Mouse (Mus musculus): Measurements from ENCODE around the gene Ttc28. TPM values are rescaled to one million over a fixed set of nuclear protein-coding genes. Genes with fewer than 3 reads are reported as not detected.

Gene Ttc28
- total and polyA plus RNA-seq, 3 experiments: 0.21 to 0.89 (median 0.28) TPM

GRCm38 (mm10) chr5:111313833-111314232, 434.2 kb downstream of the Ttc28 start:
- H3K9ac ChIP-seq (ENCODE audit: insufficient read depth, low read depth): no peak overlapping the region
- in situ Hi-C loops (cut with MboI; ENCODE audit: low pct_ligation_motif_present, low pct_unique_long_range_greater_than_20kb, low sequenced_read_pairs) (no loop called here), dilution Hi-C loops (cut with MboI; ENCODE audit: extremely low pct_ligation_motif_present, extremely low pct_unique_long_range_greater_than_20kb, low sequenced_read_pairs) (no loop called here)
- H3K4me1 ChIP-seq (ENCODE audit: control insufficient read depth in 1 of 2, insufficient read depth in 2 of 2): no peaks in the 10 kb centered on the region
- H3K9me3 ChIP-seq (replicated peaks; ENCODE audit: low read length): peaks cover 17% of the 10 kb centered on the region
- DNase-seq (ENCODE audit: extremely low read depth): no peak
- no peak overlapping the region for H3K4me3 ChIP-seq (replicated peaks in 1 of 3; ENCODE audit: low read depth in 2 of 3, low read length in 2 of 3, poor library complexity in 1 of 3)
- peaks cover 7% of the 10 kb centered on the region for H3K27me3 ChIP-seq (replicated peaks)
- H3K36me3 ChIP-seq (replicated peaks in 1 of 2; ENCODE audit: control insufficient read depth in 1 of 2, insufficient read depth in 1 of 2, low read length in 1 of 2): no peaks in the 10 kb centered on the region
- H3K4me2 ChIP-seq (ENCODE audit: insufficient read depth, low read depth, poor library complexity, severe bottlenecking): no peak overlapping the region
- H3K79me2 ChIP-seq (replicated peaks; ENCODE audit: control insufficient read depth, extremely low read depth, insufficient read depth, poor library complexity, severe bottlenecking): no peaks in the 10 kb centered on the region
- H3K27ac ChIP-seq (ENCODE audit: insufficient read depth, low read depth): no peak overlapping the region
- TF ChIP-seq POLR2A (IDR thresholded peaks at IDR 0.05; ENCODE audit: low read depth, low read length): no peak
- TF ChIP-seq ETS1 (conservative IDR thresholded peaks at IDR 0.05; ENCODE audit: low read depth, low read length): no peak
- TF ChIP-seq CHD2 (IDR thresholded peaks at IDR 0.05; ENCODE audit: low read length): no peak
- no peak for TF ChIP-seq NRF1 (IDR thresholded peaks at IDR 0.05; ENCODE audit: low read depth, low read length)
- TF ChIP-seq RCOR1 (conservative IDR thresholded peaks at IDR 0.05; ENCODE audit: low read depth, low read length): no peak
- no peak for TF ChIP-seq MYC (IDR thresholded peaks at IDR 0.05; ENCODE audit: low read depth, low read length)
- no peak for TF ChIP-seq ZKSCAN1 (IDR thresholded peaks at IDR 0.05; ENCODE audit: borderline replicate concordance, low read depth, low read length)
- TF ChIP-seq HCFC1 (IDR thresholded peaks at IDR 0.05; ENCODE audit: low read depth, low read length): no peak
- no peak for TF ChIP-seq TCF12 (IDR thresholded peaks at IDR 0.05; ENCODE audit: low read depth, low read length)
- no peak for TF ChIP-seq MEF2A (IDR thresholded peaks at IDR 0.05; ENCODE audit: borderline replicate concordance, low read depth, low read length)

- peaks cover 17% of the 10 kb centered on the region for H3K9me3 ChIP-seq (replicated peaks; ENCODE audit: low read length)
- no peak overlapping the region for H3K4me3 ChIP-seq (replicated peaks in 1 of 3; ENCODE audit: low read depth in 2 of 3, low read length in 2 of 3, poor library complexity in 1 of 3)
- no peaks in the 10 kb centered on the region for H3K36me3 ChIP-seq (replicated peaks in 1 of 2; ENCODE audit: control insufficient read depth in 1 of 2, insufficient read depth in 1 of 2, low read length in 1 of 2)
- H3K79me2 ChIP-seq (replicated peaks; ENCODE audit: control insufficient read depth, extremely low read depth, insufficient read depth, poor library complexity, severe bottlenecking): no peaks in the 10 kb centered on the region
- H3K4me2 ChIP-seq (ENCODE audit: insufficient read depth, low read depth, poor library complexity, severe bottlenecking): no peak overlapping the region
- in situ Hi-C loops (cut with MboI; ENCODE audit: low pct_ligation_motif_present, low pct_unique_long_range_greater_than_20kb, low sequenced_read_pairs): no loop called here
- H3K27ac ChIP-seq (ENCODE audit: insufficient read depth, low read depth): no peak overlapping the region
- DNase-seq (ENCODE audit: extremely low read depth): no peak
- no peaks in the 10 kb centered on the region for H3K4me1 ChIP-seq (ENCODE audit: control insufficient read depth in 1 of 2, insufficient read depth in 2 of 2)
- dilution Hi-C loops (cut with MboI; ENCODE audit: extremely low pct_ligation_motif_present, extremely low pct_unique_long_range_greater_than_20kb, low sequenced_read_pairs): no loop called here
- H3K9ac ChIP-seq (ENCODE audit: insufficient read depth, low read depth): no peak overlapping the region
- TF ChIP-seq MAFK (IDR thresholded peaks at IDR 0.05; ENCODE audit: insufficient replicate concordance, low read length): no peak
- no peak for TF ChIP-seq JUN (IDR thresholded peaks at IDR 0.05; ENCODE audit: insufficient read depth, low read depth, low read length)
- TF ChIP-seq CHD2 (IDR thresholded peaks at IDR 0.05; ENCODE audit: low read length): no peak
- no peak for TF ChIP-seq MXI1 (IDR thresholded peaks at IDR 0.05; ENCODE audit: low read depth, low read length)
- no peak for TF ChIP-seq IRF4 (IDR thresholded peaks at IDR 0.05; ENCODE audit: low read depth, low read length)
- TF ChIP-seq BHLHE40 (IDR thresholded peaks at IDR 0.05; ENCODE audit: low read depth, low read length): no peak
- no peak for TF ChIP-seq NELFE (IDR thresholded peaks at IDR 0.05; ENCODE audit: low read depth, low read length)
- no peak for TF ChIP-seq NRF1 (IDR thresholded peaks at IDR 0.05; ENCODE audit: low read depth, low read length)
- TF ChIP-seq CHD1 (IDR thresholded peaks at IDR 0.05; ENCODE audit: low read depth, low read length): no peak
- no peak for TF ChIP-seq HCFC1 (IDR thresholded peaks at IDR 0.05; ENCODE audit: low read depth, low read length)
- TF ChIP-seq MEF2A (IDR thresholded peaks at IDR 0.05; ENCODE audit: borderline replicate concordance, low read depth, low read length): no peak
- TF ChIP-seq UBTF (IDR thresholded peaks at IDR 0.05; ENCODE audit: low read depth, low read length): no peak
- TF ChIP-seq RAD21 (IDR thresholded peaks at IDR 0.05; ENCODE audit: low read depth, low read length): no peak
- TF ChIP-seq ETS1 (conservative IDR thresholded peaks at IDR 0.05; ENCODE audit: low read depth, low read length): no peak
- TF ChIP-seq KAT2A (IDR thresholded peaks at IDR 0.05; ENCODE audit: insufficient replicate concordance, low read length): no peak
- TF ChIP-seq SMC3 (IDR thresholded peaks at IDR 0.05; ENCODE audit: low read depth, low read length): no peak
- no peak for TF ChIP-seq ELF1 (IDR thresholded peaks at IDR 0.05; ENCODE audit: low read depth, low read length)
- TF ChIP-seq TBP (conservative IDR thresholded peaks at IDR 0.05; ENCODE audit: low read depth, low read length): no peak
- TF ChIP-seq POLR2AphosphoS2 (IDR thresholded peaks at IDR 0.05; ENCODE audit: low read depth, low read length): no peak
- no peak for TF ChIP-seq E2F4 (IDR thresholded peaks at IDR 0.05; ENCODE audit: insufficient replicate concordance, low read depth, low read length)
- peaks cover 9% of the 10 kb centered on the region for H3K27me3 ChIP-seq (replicated peaks)
Measured at GRCm38 (mm10) chr5:111315061-111315460, 435.5 kb downstream of the Ttc28 start.

Measured in CH12.LX (cell line).